Mouse (Mus musculus) layer of hippocampus, adult 2 months (tissue): ENCODE measurements at regions not wholly inside any gene's neighbourhood (a gene's known extent, or its start where the extent isn't known, plus 50 kb on each side); places are given as distances from the start of the nearest gene placed in this dataset.
A peak's percentile ranks its signal among the peaks of the same experiment; 100 is the strongest.

ENCODE experiments used
- DNase-seq, 2 experiments: peaks; one replicate each; pipeline ENCODE4 v3.0.0; 2022; ENCODE audit warnings: low spot score in 2 of 2
- H3K27ac ChIP-seq: fragments of 200-600 bp; 2 replicates; pipeline ENCODE4 v1.8.1; 2022
- H3K4me3 ChIP-seq: fragments of 200-600 bp; 2 replicates; pipeline ENCODE4 v1.8.1; 2022; ENCODE audit warnings: mild to moderate bottlenecking
- CTCF ChIP-seq: fragments of 200-600 bp; conservative IDR thresholded peaks from 2 replicates; pipeline ENCODE4 v1.8.1; 2022; ENCODE audit warnings: antibody characterized with exemption, mild to moderate bottlenecking, moderate library complexity

DNA sequence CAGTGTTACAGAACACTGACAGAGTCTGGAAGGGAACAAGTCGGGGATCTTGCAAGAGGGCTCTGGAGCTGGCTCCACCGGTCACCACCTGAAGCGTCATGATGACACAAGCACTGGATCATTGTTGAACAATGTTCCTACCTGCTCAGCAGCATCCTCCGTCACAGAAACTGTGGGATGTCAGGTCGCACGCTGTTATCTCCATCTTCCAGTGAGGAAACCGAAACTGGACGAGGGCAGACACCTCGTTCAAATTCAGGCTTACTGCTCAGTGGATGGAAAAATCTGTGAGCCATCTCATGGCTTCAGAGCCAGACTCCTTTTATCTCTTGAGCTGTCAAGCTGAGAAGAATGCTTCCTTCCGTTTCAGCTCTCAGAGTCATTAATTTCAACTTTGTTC, 316.3 kb downstream of the Tbc1d1 start:
- DNase-seq, result no peak
- no peak overlapping the region for H3K27ac ChIP-seq
- no peak overlapping the region for H3K4me3 ChIP-seq

DNA sequence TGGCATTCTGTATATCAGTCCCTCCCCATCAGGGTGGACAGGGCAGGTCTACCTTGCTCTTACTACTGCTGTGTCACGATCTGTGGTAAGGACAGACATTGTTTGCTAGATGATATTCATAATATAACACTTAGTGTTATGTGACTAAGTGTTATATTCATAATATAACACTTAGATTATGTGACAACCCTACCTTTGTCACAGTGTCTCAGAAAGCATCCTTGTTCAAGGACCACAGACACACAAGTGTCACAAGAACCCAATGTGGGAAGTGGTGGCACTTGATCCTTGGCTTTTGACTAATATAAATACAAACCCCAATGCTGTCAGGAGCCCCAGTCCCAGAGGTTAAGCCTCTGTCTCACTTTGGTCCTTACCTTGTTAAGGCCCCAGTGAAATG, 318.8 kb downstream of the Tbc1d1 start:
- no peak for DNase-seq
- H3K4me3 ChIP-seq, result no peak overlapping the region

More for the DNA sequence above, 316.3 kb downstream of the Tbc1d1 start:
- TF ChIP-seq CTCF, result no peak

GRCm38 (mm10) chr5:64475736-64476519, 319.8 kb downstream of the Tbc1d1 start:
- no peak for TF ChIP-seq CTCF
- no peak for DNase-seq
- Histone ChIP-seq H3K4me3 (no peak overlapping the region), H3K27ac (peak overlapping the region; percentile 51; the same call in 1 of the 2 replicates)

More for the DNA sequence above, 318.8 kb downstream of the Tbc1d1 start:
- H3K27ac ChIP-seq, result no peak overlapping the region
- no peak for TF ChIP-seq CTCF

DNA sequence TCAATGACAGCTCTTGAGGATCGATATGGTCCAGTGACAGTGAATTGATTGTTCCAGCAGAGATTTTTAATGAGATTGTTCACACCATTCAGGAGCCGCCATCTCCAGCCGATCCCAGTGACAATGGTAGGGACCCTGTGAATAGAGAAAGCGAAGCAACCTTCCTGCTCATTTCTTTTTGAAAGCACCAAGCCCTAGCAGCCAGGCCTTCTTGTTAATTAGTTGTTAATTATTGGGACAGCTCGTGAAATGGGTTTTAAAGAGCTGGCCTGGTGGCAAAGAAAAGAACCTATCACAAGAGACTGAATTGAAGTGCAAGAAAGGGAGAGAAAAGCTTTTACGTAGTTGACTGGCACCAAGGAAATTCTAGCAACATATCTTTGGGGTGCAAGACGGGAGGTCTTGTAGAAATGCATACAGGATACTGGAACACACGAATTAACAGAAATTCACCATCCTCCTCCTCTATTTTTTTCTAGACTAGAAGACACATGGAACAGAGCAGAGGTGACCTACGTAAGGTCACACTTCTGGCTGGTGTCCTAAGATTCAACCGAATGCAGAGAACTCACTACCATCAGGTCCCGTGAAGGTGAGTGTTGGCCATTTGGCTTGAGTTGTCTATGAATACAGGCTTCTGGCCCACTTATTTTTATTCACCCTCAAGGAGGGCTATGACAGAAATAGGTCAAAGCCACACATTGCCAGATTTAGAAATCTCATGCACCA, 320.7 kb downstream of the Tbc1d1 start:
- TF ChIP-seq CTCF, result no peak
- Histone ChIP-seq H3K27ac (peak overlapping the region; percentile 71), H3K4me3 (peak overlapping the region; percentile 33)
- DNase-seq, result peak in 1 of 2 experiments; percentile 30

GRCm38 (mm10) chr5:64478143-64478542, 322.0 kb downstream of the Tbc1d1 start:
- no peak for DNase-seq
- no peak for TF ChIP-seq CTCF
- H3K4me3 ChIP-seq, result peak overlapping the region; percentile 32
- H3K27ac ChIP-seq, result peak overlapping the region; percentile 70; the same call in 1 of the 2 replicates

- Histone ChIP-seq H3K27ac (peak overlapping the region; percentile 70; the same call in 1 of the 2 replicates), H3K4me3 (peak overlapping the region; percentile 32)
- TF ChIP-seq CTCF, result peak; percentile 47
- no peak for DNase-seq
Observed at GRCm38 (mm10) chr5:64478599-64479214, 322.6 kb downstream of the Tbc1d1 start.

GRCm38 (mm10) chr5:64479315-64479714, 323.2 kb downstream of the Tbc1d1 start:
- TF ChIP-seq CTCF, result no peak
- Histone ChIP-seq H3K27ac (peak overlapping the region; percentile 70; the same call in 1 of the 2 replicates), H3K4me3 (peak overlapping the region; percentile 29; the same call in 1 of the 2 replicates)
- DNase-seq, result peak in 1 of 2 experiments; percentile 48

DNA sequence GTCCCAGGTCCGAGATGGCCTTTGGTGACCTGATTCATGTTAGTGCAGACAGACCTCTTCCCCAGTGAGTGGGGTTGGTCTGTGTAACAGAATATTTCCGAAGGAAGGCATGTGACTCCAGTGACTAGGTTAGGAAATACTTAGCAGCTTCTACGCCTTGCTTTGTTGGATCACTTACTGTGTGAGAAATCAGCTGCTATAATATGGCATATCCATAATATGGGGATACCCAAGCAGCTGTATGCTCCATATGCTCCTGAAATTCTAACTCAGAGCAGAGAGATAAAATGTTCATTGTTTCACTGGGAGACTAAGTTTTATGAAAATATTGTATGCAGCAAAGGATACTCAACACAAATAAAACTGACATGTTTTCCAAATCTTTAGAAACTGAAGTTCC, 318.1 kb upstream of the Klf3 start:
- TF ChIP-seq CTCF, result no peak
- Histone ChIP-seq H3K4me3 (no peak overlapping the region), H3K27ac (no peak overlapping the region)
- no peak for DNase-seq

DNA sequence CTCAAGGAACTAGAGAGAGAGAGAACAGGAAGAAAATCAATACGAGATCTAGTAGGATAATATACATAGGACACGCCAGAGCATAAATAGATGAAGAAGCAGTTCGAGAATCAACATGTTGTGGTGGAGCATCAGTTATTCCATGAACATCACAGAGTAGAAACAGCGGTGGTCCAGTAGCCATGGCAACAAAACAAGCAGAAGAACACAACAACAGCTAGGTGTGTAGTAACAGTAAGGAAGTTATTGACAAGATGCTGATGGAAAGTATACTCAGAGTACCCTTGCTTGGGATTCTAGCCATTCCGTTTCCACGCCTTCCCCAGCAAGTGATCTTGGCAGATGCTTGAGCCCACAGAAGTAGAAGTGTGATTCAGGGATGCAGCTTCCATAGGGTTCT, 317.3 kb upstream of the Klf3 start:
- no peak for DNase-seq
- H3K4me3 ChIP-seq, result no peak overlapping the region
- H3K27ac ChIP-seq, result no peak overlapping the region
- no peak for TF ChIP-seq CTCF

DNA sequence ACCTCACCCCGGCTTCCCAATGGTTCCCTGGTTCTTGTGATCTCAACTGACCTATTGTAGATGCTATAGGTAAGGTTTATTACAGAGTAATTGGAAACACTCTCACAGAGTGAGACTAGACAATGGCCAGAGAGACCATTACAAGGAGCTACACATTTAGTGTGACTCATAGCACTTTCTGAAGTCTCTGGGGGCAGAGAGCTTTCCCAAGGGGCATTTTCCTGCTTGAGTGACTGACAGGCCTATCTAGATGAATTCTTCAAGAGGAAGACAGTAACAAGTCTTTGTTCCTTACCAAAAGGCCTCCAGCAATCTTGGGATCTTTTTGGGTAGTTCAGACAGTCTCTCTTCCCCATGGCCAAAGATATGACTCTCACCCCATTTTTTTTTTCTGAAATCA, 316.4 kb upstream of the Klf3 start:
- no peak for TF ChIP-seq CTCF
- DNase-seq, result no peak
- H3K27ac ChIP-seq, result no peak overlapping the region
- no peak overlapping the region for H3K4me3 ChIP-seq

GRCm38 (mm10) chr5:64487698-64488398, 315.3 kb upstream of the Klf3 start:
- DNase-seq, result no peak
- H3K27ac ChIP-seq, result no peak overlapping the region
- TF ChIP-seq CTCF, result no peak
- H3K4me3 ChIP-seq, result peak overlapping the region; percentile 26; the same call in 1 of the 2 replicates

- DNase-seq, result no peak
- peak overlapping the region; percentile 43 for H3K4me3 ChIP-seq
- TF ChIP-seq CTCF, result no peak
- H3K27ac ChIP-seq, result peak overlapping the region; percentile 89
Observed at GRCm38 (mm10) chr5:64489656-64490444, 313.3 kb upstream of the Klf3 start.
